Mouse (Mus musculus) gastrocnemius, postnatal 4 days (tissue): ENCODE results near the gene Duox2. TPM values are rescaled to one million over a fixed set of nuclear protein-coding genes. Genes with fewer than 3 reads are reported as not detected.
"Not testable (repeated sequence)": the region's sequence is repeated elsewhere in the genome, so short reads cannot be mapped to it uniquely, and the experiment has no call there.

Experiments
- DNase-seq, 2 experiments: peaks; one replicate each; pipeline ENCODE4 v3.0.0; 2021 to 2022; ENCODE audit warnings: low spot score in 2 of 2, mixed read lengths in 2 of 2
- long read RNA-seq, 2 experiments: library from polyadenylated mRNA; stranded (forward); transcript quantifications; one replicate each; pipeline ENCODE4 v2.0.0; 2021
- total RNA-seq, 2 experiments: library from RNA; stranded (reverse); gene quantifications; 2 replicates each; pipeline ENCODE4 v1.2.3; 2021

Duox2 gene
- under 1 TPM; 0.34 to 0.86 TPM for total RNA-seq
- long read RNA-seq, experiment 1, partial matches to known transcripts: 0 of 2 reads
- long read RNA-seq, experiment 1, other reads (novel, unspliced or antisense): 2 of 2 reads
- long read RNA-seq, experiment 2, partial matches to known transcripts: 0 of 2 reads
- long read RNA-seq, experiment 2, other reads (novel, unspliced or antisense): 2 of 2 reads

GRCm38 (mm10) chr2:122298096-122298499 lies at the start of gene Duox2:
Gene Duox2 (minus strand): TSS chr2:122298449.
- no peak for DNase-seq

- no peak for DNase-seq
These were observed 49.0 kb upstream of the Duox2 start for GRCm38 (mm10) chr2:122347257-122347656.

- not testable (repeated sequence) for DNase-seq
These were observed 47.9 kb upstream of the Duox2 start for GRCm38 (mm10) chr2:122346164-122346563.

- DNase-seq: no peak
These were observed 47.1 kb upstream of the Duox2 start for GRCm38 (mm10) chr2:122345106-122345893.

GRCm38 (mm10) chr2:122337291-122337690 lies 39.0 kb upstream of the Duox2 start:
- DNase-seq: no peak

GRCm38 (mm10) chr2:122334170-122334569 lies 35.9 kb upstream of the Duox2 start:
- DNase-seq: peak in 1 of 2 experiments; percentile 44

GRCm38 (mm10) chr2:122332222-122332621 lies 34.0 kb upstream of the Duox2 start:
- no peak for DNase-seq

- not testable (repeated sequence) for DNase-seq
These were observed 32.1 kb upstream of the Duox2 start for GRCm38 (mm10) chr2:122330317-122330716.

GRCm38 (mm10) chr2:122327986-122328385 lies 29.7 kb upstream of the Duox2 start:
- DNase-seq: no peak

GRCm38 (mm10) chr2:122325361-122325760 lies 27.1 kb upstream of the Duox2 start:
- DNase-seq: no peak

- DNase-seq: no peak
These were observed 26.3 kb upstream of the Duox2 start for GRCm38 (mm10) chr2:122324586-122324985.

GRCm38 (mm10) chr2:122323960-122324359 lies 25.7 kb upstream of the Duox2 start:
- no peak for DNase-seq

GRCm38 (mm10) chr2:122317384-122317783 lies 19.1 kb upstream of the Duox2 start:
- DNase-seq: no peak

GRCm38 (mm10) chr2:122315372-122315771 lies 17.1 kb upstream of the Duox2 start, which contains the start of gene Duox1:
Gene Duox1 (plus strand): TSS chr2:122315672.
- no peak for DNase-seq

GRCm38 (mm10) chr2:122313536-122313935 lies 15.3 kb upstream of the Duox2 start, which contains the start of gene Duoxa1:
Gene Duoxa1 (minus strand): TSS chr2:122313730.
- no peak for DNase-seq

- peak; percentile 52 to 67 for DNase-seq
These were observed 14.6 kb upstream of the Duox2 start for GRCm38 (mm10) chr2:122312722-122313417.

GRCm38 (mm10) chr2:122311561-122311960 lies 13.3 kb upstream of the Duox2 start:
- no peak for DNase-seq

- DNase-seq: no peak
These were observed 11.4 kb upstream of the Duox2 start for GRCm38 (mm10) chr2:122309647-122310046.

GRCm38 (mm10) chr2:122306184-122306583 lies 7.9 kb upstream of the Duox2 start:
- no peak for DNase-seq

- DNase-seq: no peak
These were observed 7.0 kb upstream of the Duox2 start for GRCm38 (mm10) chr2:122305097-122305892.

- no peak for DNase-seq
These were observed 6.3 kb upstream of the Duox2 start for GRCm38 (mm10) chr2:122304544-122304943.
